Mouse (Mus musculus) neural tube, embryonic 14.5 days (tissue): ENCODE measurements around the gene Sparc. TPM values are rescaled to one million over a fixed set of nuclear protein-coding genes. Genes with fewer than 3 reads are reported as not detected.

Experiments
- ATAC-seq: fragments of 200-750 bp; cut with Nextera tagmentation; 2 replicates; pipeline ENCODE4 v1.8.0; 2017; ENCODE audit warnings: low read depth, mild to moderate bottlenecking, moderate TSS enrichment, moderate library complexity
- H3K27ac ChIP-seq: fragments of 300-500 bp; sonication (generic); 2 replicates; pipeline ENCODE4 v1.5.1; 2014; ENCODE audit warnings: low read depth, mild to moderate bottlenecking, control low read depth, low read length, moderate library complexity, mixed read lengths
- H3K27me3 ChIP-seq: fragments of 300-500 bp; sonication (generic); 2 replicates; pipeline ENCODE4 v1.6.1; 2014; ENCODE audit warnings: low read length; ENCODE audit not compliant: control insufficient read depth, insufficient read depth
- H3K36me3 ChIP-seq: fragments of 300-500 bp; sonication (generic); 2 replicates; pipeline ENCODE4 v1.6.1; 2014; ENCODE audit warnings: low read length, mixed read lengths; ENCODE audit not compliant: control insufficient read depth, insufficient read depth
- H3K4me1 ChIP-seq: fragments of 300-500 bp; sonication (generic); 2 replicates; pipeline ENCODE4 v1.6.1; 2014; ENCODE audit warnings: low read length; ENCODE audit not compliant: control insufficient read depth, insufficient read depth
- H3K4me2 ChIP-seq: fragments of 300-500 bp; sonication (generic); 2 replicates; pipeline ENCODE4 v1.6.1; 2014; ENCODE audit warnings: mild to moderate bottlenecking, low read depth, low read length, control low read depth
- H3K4me3 ChIP-seq: fragments of 300-500 bp; sonication (generic); 2 replicates; pipeline ENCODE4 v1.5.1; 2014; ENCODE audit warnings: low read depth, low read length, control low read depth, mixed read lengths
- H3K9ac ChIP-seq: fragments of 300-500 bp; sonication (generic); replicated peaks from 2 replicates; pipeline ENCODE4 v1.6.1; 2014; ENCODE audit warnings: low read depth, mild to moderate bottlenecking, control low read depth, low read length, mixed read lengths
- H3K9me3 ChIP-seq: fragments of 300-500 bp; sonication (generic); 2 replicates; pipeline ENCODE4 v1.6.1; 2016; ENCODE audit warnings: low read length; ENCODE audit not compliant: control insufficient read depth
- WGBS: fragments of 180-500 bp; shearing (Covaris S2); extraction: QIAGEN DNeasy Blood & Tissue Kit; methylation state at CpG from one replicate; pipeline ENCODE4 v1.1.7; 2014; 5-methylcytosine and 5-hydroxymethylcytosine counted together
- polyA plus RNA-seq: library from polyadenylated mRNA; unstranded; fragments of >200 nt; fragmentation: Nextera tagmentation; extraction: Ambion mirVana; gene quantifications from 2 replicates; pipeline ENCODE4 v1.2.1, GENCODE M21; 2014

Sparc gene
- polyA plus RNA-seq, 1 experiment from 2014 or later: 312 TPM

- no peak overlapping the region for H3K4me3 ChIP-seq
- no peaks in the 10 kb centered on the region for H3K9me3 ChIP-seq
- no peak for ATAC-seq
- H3K27ac ChIP-seq: no peak overlapping the region
- H3K4me1 ChIP-seq: no peaks in the 10 kb centered on the region
- H3K27me3 ChIP-seq: no peaks in the 10 kb centered on the region
- no peaks in the 10 kb centered on the region for H3K36me3 ChIP-seq
- H3K9ac ChIP-seq: no peak overlapping the region
- no peak overlapping the region for H3K4me2 ChIP-seq
- WGBS: 2% methylated on average over 2 of the region's 2 CpGs
These were observed 33.2 kb downstream of the Sparc start for GRCm38 (mm10) chr11:55389778-55390177.

GRCm38 (mm10) chr11:55387576-55387975, 35.4 kb downstream of the Sparc start:
- H3K4me3 ChIP-seq: no peak overlapping the region
- no peak overlapping the region for H3K4me2 ChIP-seq
- no peaks in the 10 kb centered on the region for H3K9me3 ChIP-seq
- H3K27me3 ChIP-seq: no peaks in the 10 kb centered on the region
- no peaks in the 10 kb centered on the region for H3K36me3 ChIP-seq
- no peak overlapping the region for H3K27ac ChIP-seq
- no peak overlapping the region for H3K9ac ChIP-seq
- no peaks in the 10 kb centered on the region for H3K4me1 ChIP-seq
- ATAC-seq: no peak
- WGBS: 52% methylated on average over 8 of the region's 8 CpGs

- Histone ChIP-seq H3K9me3 (no peaks in the 10 kb centered on the region), H3K4me2 (no peak overlapping the region; the same call in 1 of the 2 replicates), H3K9ac (no peak overlapping the region), H3K36me3 (no peaks in the 10 kb centered on the region), H3K4me1 (no peaks in the 10 kb centered on the region), H3K4me3 (no peak overlapping the region), H3K27me3 (no peaks in the 10 kb centered on the region), H3K27ac (no peak overlapping the region)
- 18% methylated on average over 11 of the region's 11 CpGs for WGBS
- ATAC-seq: peak; percentile 89
These were observed 36.4 kb downstream of the Sparc start for GRCm38 (mm10) chr11:55386424-55387063.

- H3K27me3 ChIP-seq: no peaks in the 10 kb centered on the region
- H3K4me2 ChIP-seq: no peak overlapping the region
- no peak overlapping the region for H3K4me3 ChIP-seq
- no peaks in the 10 kb centered on the region for H3K4me1 ChIP-seq
- no peak overlapping the region for H3K27ac ChIP-seq
- no peak overlapping the region for H3K9ac ChIP-seq
- no peaks in the 10 kb centered on the region for H3K36me3 ChIP-seq
- 51% methylated on average over 6 of the region's 6 CpGs for WGBS
- no peak for ATAC-seq
- no peaks in the 10 kb centered on the region for H3K9me3 ChIP-seq
These were observed 39.4 kb downstream of the Sparc start for GRCm38 (mm10) chr11:55383463-55384045.

- 66% methylated on average over 6 of the region's 6 CpGs for WGBS
- no peak overlapping the region for H3K4me3 ChIP-seq
- no peak overlapping the region for H3K9ac ChIP-seq
These were observed 42.1 kb downstream of the Sparc start for GRCm38 (mm10) chr11:55380908-55381307.

GRCm38 (mm10) chr11:55378371-55378770, 44.6 kb downstream of the Sparc start:
- Histone ChIP-seq H3K4me2 (no peak overlapping the region), H3K9me3 (no peaks in the 10 kb centered on the region), H3K4me1 (no peaks in the 10 kb centered on the region), H3K9ac (no peak overlapping the region), H3K27ac (no peak overlapping the region), H3K36me3 (no peaks in the 10 kb centered on the region), H3K27me3 (no peaks in the 10 kb centered on the region), H3K4me3 (no peak overlapping the region)
- WGBS: 62% methylated on average over 5 of the region's 5 CpGs
- no peak for ATAC-seq

More at GRCm38 (mm10) chr11:55380908-55381307, 42.1 kb downstream of the Sparc start:
- Histone ChIP-seq H3K27ac (no peak overlapping the region), H3K4me2 (no peak overlapping the region), H3K4me1 (no peaks in the 10 kb centered on the region), H3K27me3 (no peaks in the 10 kb centered on the region), H3K36me3 (no peaks in the 10 kb centered on the region), H3K9me3 (no peaks in the 10 kb centered on the region)
- no peak for ATAC-seq

GRCm38 (mm10) chr11:55373838-55374237, 49.1 kb downstream of the Sparc start:
- no peak for ATAC-seq
- Histone ChIP-seq H3K4me2 (no peak overlapping the region), H3K4me3 (no peak overlapping the region), H3K27me3 (no peaks in the 10 kb centered on the region), H3K36me3 (no peaks in the 10 kb centered on the region), H3K9me3 (no peaks in the 10 kb centered on the region), H3K4me1 (no peaks in the 10 kb centered on the region), H3K27ac (no peak overlapping the region), H3K9ac (no peak overlapping the region)
- WGBS: 60% methylated on average over 6 of the region's 6 CpGs

GRCm38 (mm10) chr11:55373373-55373772, 49.6 kb downstream of the Sparc start:
- H3K9ac ChIP-seq: no peak overlapping the region
- H3K36me3 ChIP-seq: no peaks in the 10 kb centered on the region
- H3K27ac ChIP-seq: no peak overlapping the region
- 87% methylated on average over 12 of the region's 12 CpGs for WGBS
- H3K4me3 ChIP-seq: no peak overlapping the region
- no peaks in the 10 kb centered on the region for H3K27me3 ChIP-seq
- H3K4me2 ChIP-seq: no peak overlapping the region
- no peak for ATAC-seq
- H3K9me3 ChIP-seq: no peaks in the 10 kb centered on the region
- H3K4me1 ChIP-seq: no peaks in the 10 kb centered on the region

- H3K9me3 ChIP-seq: no peaks in the 10 kb centered on the region
- no peaks in the 10 kb centered on the region for H3K27me3 ChIP-seq
- no peaks in the 10 kb centered on the region for H3K36me3 ChIP-seq
- WGBS: 39% methylated on average over 6 of the region's 6 CpGs
- no peak overlapping the region for H3K4me2 ChIP-seq
- ATAC-seq: no peak
- H3K4me1 ChIP-seq: no peaks in the 10 kb centered on the region
- H3K9ac ChIP-seq: no peak overlapping the region
- no peak overlapping the region for H3K27ac ChIP-seq
- H3K4me3 ChIP-seq: no peak overlapping the region
These were observed 51.0 kb downstream of the Sparc start for GRCm38 (mm10) chr11:55372001-55372400.
